Comparison of ENCODE assay signal across 9 mouse cellular contexts in the genomic region with DNA sequence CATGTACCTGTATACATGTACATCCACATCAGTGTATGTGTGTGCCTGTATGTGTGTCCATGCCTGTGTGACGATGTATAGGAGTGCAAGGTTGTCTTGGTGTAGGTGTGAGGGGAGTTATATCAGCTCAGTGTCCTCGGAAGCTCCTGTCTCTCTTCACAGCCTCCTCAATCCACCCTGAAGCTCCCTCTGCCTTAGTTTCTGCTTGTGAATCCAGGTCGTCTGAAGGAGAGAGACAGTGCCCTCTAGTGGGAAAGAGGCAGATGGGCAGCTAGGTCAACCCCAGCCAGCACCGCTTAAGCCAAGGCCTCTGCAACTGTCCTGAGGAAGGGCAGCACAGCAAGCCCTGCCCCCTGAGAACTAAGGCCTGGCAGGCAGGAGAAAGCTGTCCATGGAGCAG. TPM values are rescaled to one million over a fixed set of nuclear protein-coding genes. Genes with fewer than 3 reads are reported as not detected.
DNase-seq lines count a peak whose midpoint lies in the region; ATAC-seq and TF ChIP-seq lines count a peak whose summit lies in the region.
"Had no signal": no experiment of that assay in that cellular context is flagged by ENCODE, and none has a peak within 500 bp of the region (broad histone marks: within the 10 kb centered on the region; RNA-seq: fewer than 3 reads in every experiment).

No protein-coding gene starts in this region.

- intact Hi-C loops in left cerebral cortex, adult 2 months (cut with DNase I): loop anchor here (1.0 to 5.0 kb wide), 2 partner anchors 92 to 191 kb away; no protein-coding TSS in a partner anchor

- H3K4me3 ChIP-seq in left cerebral cortex, adult 2 months: no peak overlapping the region
- H3K4me3 ChIP-seq in embryonic facial prominence, embryonic 11.5 days (ENCODE audit: low read depth, low read length): no peak overlapping the region
- no peak overlapping the region for H3K4me3 ChIP-seq in hindbrain, embryonic 10.5 days
- no peak overlapping the region for H3K4me3 ChIP-seq in limb, embryonic 11.5 days (ENCODE audit: low read depth, low read length)
- no peak overlapping the region for H3K4me3 ChIP-seq in midbrain, embryonic 14.5 days (replicated peaks; ENCODE audit: low read depth, low read length)
- H3K4me3 ChIP-seq: stomach, embryonic 15.5 days had no signal

- 7% methylated on average over 4 of the region's 4 CpGs for WGBS in embryonic facial prominence, embryonic 11.5 days
- WGBS in hindbrain, embryonic 10.5 days: 4% methylated on average over 4 of the region's 4 CpGs
- 5% methylated on average over 4 of the region's 4 CpGs for WGBS in limb, embryonic 11.5 days
- WGBS in midbrain, embryonic 14.5 days: 4% methylated on average over 4 of the region's 4 CpGs

- H3K4me2 ChIP-seq in embryonic facial prominence, embryonic 11.5 days (ENCODE audit: low read depth, low read length): no peak overlapping the region
- no peak overlapping the region for H3K4me2 ChIP-seq in limb, embryonic 11.5 days (ENCODE audit: low read depth, severe bottlenecking)
- no peak overlapping the region for H3K4me2 ChIP-seq in midbrain, embryonic 14.5 days (ENCODE audit: low read length)
- H3K4me2 ChIP-seq: stomach, embryonic 15.5 days had no signal

- peak; percentile 93 for TF ChIP-seq CTCF in left cerebral cortex, adult 2 months (IDR thresholded peaks at IDR 0.05)

- H3K9me3 ChIP-seq in embryonic facial prominence, embryonic 11.5 days (replicated peaks; ENCODE audit: control insufficient read depth, low read length): no peaks in the 10 kb centered on the region
- H3K9me3 ChIP-seq in hindbrain, embryonic 10.5 days: no peaks in the 10 kb centered on the region
- H3K9me3 ChIP-seq in limb, embryonic 11.5 days (ENCODE audit: control insufficient read depth, low read length): no peaks in the 10 kb centered on the region
- no peaks in the 10 kb centered on the region for H3K9me3 ChIP-seq in midbrain, embryonic 14.5 days (ENCODE audit: control insufficient read depth, low read length)
- H3K9me3 ChIP-seq: stomach, embryonic 15.5 days had no signal

- H3K36me3 ChIP-seq in embryonic facial prominence, embryonic 11.5 days (replicated peaks; ENCODE audit: control insufficient read depth, insufficient read depth, low read depth, low read length): no peaks in the 10 kb centered on the region
- H3K36me3 ChIP-seq in hindbrain, embryonic 10.5 days: no peaks in the 10 kb centered on the region
- no peaks in the 10 kb centered on the region for H3K36me3 ChIP-seq in limb, embryonic 11.5 days (ENCODE audit: control insufficient read depth, insufficient read depth, low read length)
- H3K36me3 ChIP-seq in midbrain, embryonic 14.5 days (ENCODE audit: control insufficient read depth, insufficient read depth, low read length): peaks cover 48% of the 10 kb centered on the region
- H3K36me3 ChIP-seq: stomach, embryonic 15.5 days had no signal

- H3K9ac ChIP-seq in embryonic facial prominence, embryonic 11.5 days (replicated peaks; ENCODE audit: low read length): no peak overlapping the region
- no peak overlapping the region for H3K9ac ChIP-seq in limb, embryonic 11.5 days (ENCODE audit: low read length)
- H3K9ac ChIP-seq in midbrain, embryonic 14.5 days (replicated peaks; ENCODE audit: low read length): no peak overlapping the region
- H3K9ac ChIP-seq: stomach, embryonic 15.5 days had no signal

- no peaks in the 10 kb centered on the region for H3K4me1 ChIP-seq in embryonic facial prominence, embryonic 11.5 days (ENCODE audit: control insufficient read depth, insufficient read depth, low read length)
- H3K4me1 ChIP-seq in hindbrain, embryonic 10.5 days (replicated peaks): peaks cover 38% of the 10 kb centered on the region
- H3K4me1 ChIP-seq in limb, embryonic 11.5 days (ENCODE audit: control insufficient read depth, insufficient read depth, low read length): 0 out of 2 replicates have a peak, but pooled peaks cover 4% of the 10 kb centered on the region
- peaks cover 19% of the 10 kb centered on the region for H3K4me1 ChIP-seq in midbrain, embryonic 14.5 days (ENCODE audit: control insufficient read depth, insufficient read depth, low read length)
- H3K4me1 ChIP-seq: stomach, embryonic 15.5 days had no signal

- peak in 1 of 2 experiments; percentile 53 for DNase-seq in left cerebral cortex, adult 2 months (ENCODE audit: extremely low spot score in 1 of 2, low spot score in 2 of 2)
- no peak for DNase-seq in left cerebral cortex, adult 8-10 months (ENCODE audit: low spot score in 2 of 2)
- DNase-seq in adrenal gland, postnatal 14 days: peak; percentile 77
- DNase-seq in embryonic facial prominence, embryonic 11.5 days (ENCODE audit: low spot score): peak; percentile 82
- peak; percentile 66 for DNase-seq in hindbrain, embryonic 10.5 days (ENCODE audit: low spot score)
- DNase-seq in limb, embryonic 11.5 days (ENCODE audit: low spot score): peak; percentile 75
- peak; percentile 85 for DNase-seq in midbrain, embryonic 14.5 days
- DNase-seq in telencephalon, adult 2 months (ENCODE audit: low read depth, low spot score): peak; percentile 50

- no peaks in the 10 kb centered on the region for H3K27me3 ChIP-seq in embryonic facial prominence, embryonic 11.5 days (ENCODE audit: control insufficient read depth, insufficient read depth, low read length)
- H3K27me3 ChIP-seq in hindbrain, embryonic 10.5 days (ENCODE audit: insufficient read depth, poor library complexity, severe bottlenecking): 0 out of 2 replicates have a peak, but pooled peaks cover 8% of the 10 kb centered on the region
- H3K27me3 ChIP-seq in limb, embryonic 11.5 days (ENCODE audit: control insufficient read depth, insufficient read depth, low read length): peaks cover 4% of the 10 kb centered on the region; the same call in 1 of the 2 replicates
- no peaks in the 10 kb centered on the region for H3K27me3 ChIP-seq in midbrain, embryonic 14.5 days (ENCODE audit: control insufficient read depth, insufficient read depth, low read length)

- ATAC-seq in embryonic facial prominence, embryonic 11.5 days (replicated peaks; ENCODE audit: insufficient number of reproducible peaks, low FRiP score, low TSS enrichment, low read depth): peak; percentile 21; the same call in 1 of the 2 replicates
- ATAC-seq in limb, embryonic 11.5 days (ENCODE audit: insufficient number of reproducible peaks, low FRiP score, low TSS enrichment, low read depth): 0 out of 2 replicates have a peak, but pooled peaks have one; percentile 31
- peak; percentile 41 for ATAC-seq in midbrain, embryonic 14.5 days (ENCODE audit: low FRiP score, low TSS enrichment)

- H3K27ac ChIP-seq in left cerebral cortex, adult 2 months: no peak overlapping the region
- H3K27ac ChIP-seq in embryonic facial prominence, embryonic 11.5 days (replicated peaks; ENCODE audit: low read depth, low read length): no peak overlapping the region
- H3K27ac ChIP-seq in hindbrain, embryonic 10.5 days: peak overlapping the region; percentile 9; the same call in 1 of the 2 replicates
- no peak overlapping the region for H3K27ac ChIP-seq in limb, embryonic 11.5 days (replicated peaks; ENCODE audit: low read depth, low read length)
- H3K27ac ChIP-seq in midbrain, embryonic 14.5 days (replicated peaks; ENCODE audit: low read depth, low read length): no peak overlapping the region
- H3K27ac ChIP-seq: stomach, embryonic 15.5 days had no signal

RNA-seq across cellular contexts. Expression of a gene that starts 13.2 kb away (rescaled TPM):
- total RNA-seq in left cerebral cortex, adult 2 months (2021): 100 to 1,000 TPM; 157 to 163 TPM
- total RNA-seq in left cerebral cortex, adult 8-10 months (2022): 100 to 1,000 TPM; 152 to 159 (median 156) TPM
- 40.0 and 57.6 TPM in 2 replicates for total RNA-seq in adrenal gland, postnatal 14 days (2021)
- polyA plus RNA-seq in embryonic facial prominence, embryonic 11.5 days (2014; fragmentation: Nextera tagmentation; extraction: Ambion mirVana): 66.8 and 81.1 TPM in 2 replicates
- 101 and 118 TPM in 2 replicates for polyA plus RNA-seq in hindbrain, embryonic 10.5 days (2016; fragmentation: Nextera tagmentation; extraction: Ambion mirVana)
- polyA plus RNA-seq in limb, embryonic 11.5 days (2014; fragmentation: Nextera tagmentation; extraction: Ambion mirVana): 80.6 and 83.8 TPM in 2 replicates
- 127 and 136 TPM in 2 replicates for polyA plus RNA-seq in midbrain, embryonic 14.5 days (2014; fragmentation: Nextera tagmentation; extraction: Ambion mirVana)

RNA-seq across cellular contexts. Expression of a gene that starts 16.6 kb away (rescaled TPM):
- 10 to 100 TPM in 1 of 2 experiments, 1 to 10 TPM in 1; 5.3 to 11.7 TPM for total RNA-seq in left cerebral cortex, adult 2 months (2021)
- total RNA-seq in left cerebral cortex, adult 8-10 months (2022): 1 to 10 TPM; 3.4 to 9.2 (median 4.9) TPM
- total RNA-seq in adrenal gland, postnatal 14 days (2021): 17.6 and 18.1 TPM in 2 replicates
- polyA plus RNA-seq in embryonic facial prominence, embryonic 11.5 days (2014; fragmentation: Nextera tagmentation; extraction: Ambion mirVana): not detected in 2 replicates
- polyA plus RNA-seq in hindbrain, embryonic 10.5 days (2016; fragmentation: Nextera tagmentation; extraction: Ambion mirVana): not detected in 2 replicates
- polyA plus RNA-seq in limb, embryonic 11.5 days (2014; fragmentation: Nextera tagmentation; extraction: Ambion mirVana): not detected in 2 replicates
- polyA plus RNA-seq in midbrain, embryonic 14.5 days (2014; fragmentation: Nextera tagmentation; extraction: Ambion mirVana): not detected in 2 replicates
- polyA plus RNA-seq: stomach, embryonic 15.5 days had no signal

RNA-seq across cellular contexts. Expression of a gene that starts 18.5 kb away (rescaled TPM):
- total RNA-seq in left cerebral cortex, adult 2 months (2021): 10 to 100 TPM; 66.7 to 81.0 TPM
- total RNA-seq in left cerebral cortex, adult 8-10 months (2022): 10 to 100 TPM; 68.4 to 78.4 (median 74.8) TPM
- 0.70 and 0.75 TPM in 2 replicates for total RNA-seq in adrenal gland, postnatal 14 days (2021)
- 2.6 and 4.1 TPM in 2 replicates for polyA plus RNA-seq in embryonic facial prominence, embryonic 11.5 days (2014; fragmentation: Nextera tagmentation; extraction: Ambion mirVana)
- polyA plus RNA-seq in hindbrain, embryonic 10.5 days (2016; fragmentation: Nextera tagmentation; extraction: Ambion mirVana): 12.6 and 29.0 TPM in 2 replicates
- 0.57 and 0.64 TPM in 2 replicates for polyA plus RNA-seq in limb, embryonic 11.5 days (2014; fragmentation: Nextera tagmentation; extraction: Ambion mirVana)
- 51.9 and 53.5 TPM in 2 replicates for polyA plus RNA-seq in midbrain, embryonic 14.5 days (2014; fragmentation: Nextera tagmentation; extraction: Ambion mirVana)

RNA-seq across cellular contexts. Expression of a gene that starts 28.6 kb away (rescaled TPM):
- total RNA-seq in left cerebral cortex, adult 2 months (2021): 100 to 1,000 TPM in 1 of 2 experiments, 10 to 100 TPM in 1; 90.7 to 100 TPM
- 10 to 100 TPM; 72.7 to 86.4 (median 80.4) TPM for total RNA-seq in left cerebral cortex, adult 8-10 months (2022)
- 1,539 and 1,562 TPM in 2 replicates for total RNA-seq in adrenal gland, postnatal 14 days (2021)
- 0.10 and 0.18 TPM in 2 replicates for polyA plus RNA-seq in embryonic facial prominence, embryonic 11.5 days (2014; fragmentation: Nextera tagmentation; extraction: Ambion mirVana)
- 0.54 and 0.78 TPM in 2 replicates for polyA plus RNA-seq in hindbrain, embryonic 10.5 days (2016; fragmentation: Nextera tagmentation; extraction: Ambion mirVana)
- polyA plus RNA-seq in limb, embryonic 11.5 days (2014; fragmentation: Nextera tagmentation; extraction: Ambion mirVana): 0.07 and 0.27 TPM in 2 replicates
- polyA plus RNA-seq in midbrain, embryonic 14.5 days (2014; fragmentation: Nextera tagmentation; extraction: Ambion mirVana): 0.92 and 1.7 TPM in 2 replicates

RNA-seq across cellular contexts. Expression of a gene that starts 36.7 kb away (rescaled TPM):
- total RNA-seq in left cerebral cortex, adult 2 months (2021): 100 to 1,000 TPM; 113 to 123 TPM
- 100 to 1,000 TPM; 113 to 131 (median 118) TPM for total RNA-seq in left cerebral cortex, adult 8-10 months (2022)
- total RNA-seq in adrenal gland, postnatal 14 days (2021): 177 and 199 TPM in 2 replicates
- polyA plus RNA-seq in embryonic facial prominence, embryonic 11.5 days (2014; fragmentation: Nextera tagmentation; extraction: Ambion mirVana): 122 and 152 TPM in 2 replicates
- 152 and 174 TPM in 2 replicates for polyA plus RNA-seq in hindbrain, embryonic 10.5 days (2016; fragmentation: Nextera tagmentation; extraction: Ambion mirVana)
- 118 and 123 TPM in 2 replicates for polyA plus RNA-seq in limb, embryonic 11.5 days (2014; fragmentation: Nextera tagmentation; extraction: Ambion mirVana)
- 168 and 206 TPM in 2 replicates for polyA plus RNA-seq in midbrain, embryonic 14.5 days (2014; fragmentation: Nextera tagmentation; extraction: Ambion mirVana)

Comparison
In these comparisons a context has a peak if more than half of its experiments do, and no peak if none do; other contexts are left out.
1. DNase-seq: peak in adrenal gland, postnatal 14 days (single experiment), embryonic facial prominence, embryonic 11.5 days (single experiment), hindbrain, embryonic 10.5 days (single experiment), limb, embryonic 11.5 days (single experiment), midbrain, embryonic 14.5 days (single experiment) and telencephalon, adult 2 months (single experiment); none in left cerebral cortex, adult 8-10 months (0 of 2).
2. Peak in every context shown above with its lines, with median percentiles within 50 percentile points of each other: ATAC-seq.